Mouse (Mus musculus): Measurements from ENCODE around the gene Gm42420.

Gene Gm42420

DNA sequence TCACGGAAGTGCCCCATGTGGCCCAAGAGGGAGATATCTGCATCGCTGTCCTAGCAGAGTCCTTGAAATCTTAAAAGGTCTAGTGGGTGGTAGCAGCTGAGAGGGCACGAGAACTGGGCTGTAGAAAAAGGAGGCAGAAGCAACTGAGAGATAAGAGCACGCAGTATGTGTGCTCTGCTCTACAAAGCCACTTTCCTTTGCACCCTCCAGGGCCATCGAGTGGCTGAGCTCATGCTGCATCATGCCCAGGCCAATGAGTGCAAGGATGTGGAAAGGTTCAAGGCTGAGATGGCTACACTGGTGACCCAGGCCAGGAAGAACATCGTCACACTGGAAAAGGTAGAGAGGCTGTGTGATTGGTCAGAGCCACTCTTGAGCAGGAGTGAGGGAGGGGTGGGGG lies at the start of gene Gm42420:
Gene Gm42420, plus strand, starts transcription at position 237 of the 400 bp plus-strand sequence.
- DNase-seq: no peak

DNA sequence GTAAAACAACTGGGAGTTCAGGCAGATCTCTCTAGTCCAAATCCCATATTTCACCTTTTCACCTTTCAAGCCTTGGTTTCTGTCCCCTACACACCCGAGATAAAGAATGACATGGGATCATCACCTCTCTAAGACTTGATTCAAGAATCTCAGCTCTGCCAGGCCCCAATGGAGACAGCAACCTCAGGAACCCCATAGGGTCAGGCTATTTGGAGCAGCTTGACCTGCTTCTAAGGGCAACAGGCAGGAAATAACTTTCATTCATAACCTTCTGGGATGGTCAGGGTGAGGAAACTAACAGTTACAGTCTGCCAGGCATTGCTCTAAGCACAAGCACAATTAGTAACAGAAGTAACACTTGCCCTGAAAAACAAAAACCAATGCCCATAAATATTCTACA lies 48.9 kb upstream of the Gm42420 start:
- no peak for DNase-seq

DNA sequence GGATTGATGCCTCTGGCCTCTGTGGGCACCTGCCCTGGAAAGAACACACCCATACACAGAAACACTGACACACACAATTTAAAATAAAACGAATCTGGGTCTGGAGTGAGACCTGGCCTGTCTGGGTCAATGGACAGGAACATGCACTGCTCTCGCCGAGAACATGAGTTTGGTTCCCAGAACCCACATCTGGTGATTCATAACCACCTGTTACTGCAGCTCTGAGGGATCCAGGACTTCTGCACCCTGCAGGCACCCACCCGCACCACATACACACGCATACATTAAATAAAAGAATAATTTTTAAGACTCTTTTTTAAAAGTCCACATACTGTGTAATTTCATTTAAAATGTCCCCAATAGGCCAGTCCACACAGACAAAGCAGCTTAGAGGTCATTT lies 48.3 kb upstream of the Gm42420 start:
- DNase-seq: no peak

DNA sequence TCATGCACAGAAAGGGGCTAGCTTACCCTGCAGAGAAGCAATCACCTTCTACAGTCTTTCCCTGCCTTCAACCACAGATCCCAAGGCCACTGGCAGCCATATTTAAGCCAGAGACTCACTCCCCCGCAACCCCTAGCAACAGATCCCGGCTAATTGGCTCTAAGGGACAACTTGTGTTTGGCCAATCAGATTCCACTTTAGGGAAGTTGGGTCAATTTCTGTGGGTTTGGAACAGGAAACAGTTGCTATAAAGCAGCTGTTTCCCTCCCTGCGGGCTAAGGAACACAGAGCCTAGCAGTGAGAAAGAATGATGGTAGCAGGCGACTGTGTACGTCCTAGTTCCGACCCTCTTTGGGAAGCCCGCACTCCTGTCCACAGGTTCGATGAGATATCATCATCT lies 47.3 kb upstream of the Gm42420 start:
- no peak for DNase-seq

DNA sequence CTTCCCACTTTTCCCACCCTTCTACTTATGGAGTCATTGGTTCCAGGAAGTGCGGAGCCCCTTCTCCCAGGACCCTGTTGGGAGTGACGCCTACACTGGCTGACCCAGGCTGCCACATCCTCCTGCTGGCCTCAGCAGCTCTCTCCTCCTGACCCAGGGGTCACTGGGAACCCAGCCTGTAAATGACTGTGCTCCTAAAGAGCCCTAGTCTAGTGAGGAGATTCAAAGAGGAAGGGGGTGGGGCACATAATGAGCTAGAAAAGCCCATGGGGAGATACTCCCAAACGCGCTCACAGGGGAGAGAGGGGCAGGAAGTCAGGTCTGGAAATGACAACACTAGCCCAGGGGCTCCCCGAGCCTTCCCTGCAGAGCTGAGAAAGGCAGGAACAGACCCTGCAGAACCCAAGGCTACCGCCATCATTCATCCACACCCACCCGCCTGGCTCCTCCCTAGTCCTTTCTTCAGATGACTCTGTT lies 45.8 kb upstream of the Gm42420 start:
- peak; percentile 55 to 81 for DNase-seq

DNA sequence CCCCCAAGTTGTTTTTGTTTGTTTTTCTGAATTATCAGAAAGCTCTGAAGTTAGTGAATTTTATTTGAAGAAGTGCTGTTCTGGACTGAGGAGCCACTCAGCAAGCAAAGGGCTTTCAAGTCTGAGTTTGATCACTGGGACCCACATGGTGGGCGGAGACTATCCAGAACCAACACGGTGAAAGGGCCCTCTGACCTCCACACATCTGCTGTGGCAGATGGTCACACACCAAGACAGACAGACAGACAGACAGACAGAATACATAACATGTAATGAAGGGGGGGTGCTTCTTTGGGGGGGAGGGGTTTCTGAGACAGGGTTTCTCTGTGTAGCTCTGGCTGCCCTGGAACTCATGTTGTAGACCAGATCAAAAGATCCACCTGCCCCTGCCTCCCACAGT lies 45.0 kb upstream of the Gm42420 start:
- no peak for DNase-seq

DNA sequence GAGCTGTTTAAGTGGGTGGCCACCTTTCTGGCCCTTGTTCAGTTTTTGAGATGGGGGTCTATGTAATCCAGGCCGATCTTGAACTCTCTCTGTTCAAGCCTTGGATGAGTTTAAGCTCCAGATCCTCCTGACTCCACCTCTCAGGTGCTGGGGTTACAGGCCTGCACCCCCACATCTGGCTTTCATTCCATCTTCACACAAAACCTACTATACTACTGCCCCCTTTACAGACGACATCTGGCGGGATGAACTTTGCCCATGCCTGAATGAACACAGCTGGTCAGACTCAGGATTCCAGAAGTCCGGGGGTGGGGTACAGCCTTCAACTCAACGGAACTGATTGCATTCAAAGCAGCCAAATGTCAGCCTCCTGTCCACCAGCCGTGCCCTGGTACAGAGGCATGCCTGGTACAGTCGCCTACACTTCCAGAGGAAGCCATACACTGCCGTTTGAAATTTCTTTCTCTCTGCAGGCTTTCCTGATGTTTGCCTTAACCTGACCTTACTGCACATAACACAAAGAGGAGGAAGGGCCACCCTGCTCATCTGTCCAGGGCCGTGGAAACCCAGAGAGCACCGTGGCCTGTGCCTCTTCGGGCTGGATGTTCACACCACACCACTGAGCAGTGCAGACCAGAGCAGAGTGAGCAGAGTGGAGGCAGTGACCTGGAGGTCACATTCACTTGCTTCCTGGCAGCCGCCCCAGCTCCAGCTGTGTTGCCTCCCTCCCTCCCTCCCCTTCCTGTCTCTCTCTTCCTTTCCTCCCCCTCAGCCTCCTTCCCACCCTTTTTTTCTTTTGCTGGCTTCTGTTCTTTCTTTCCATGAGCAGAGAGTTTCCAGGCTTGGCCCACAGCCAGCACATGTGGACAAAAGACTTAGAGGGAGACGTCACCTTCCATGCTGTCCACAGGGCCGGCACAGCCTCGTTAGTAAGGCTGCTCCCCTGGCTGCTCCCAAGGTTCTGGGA lies 42.6 kb upstream of the Gm42420 start:
- peak; percentile 85 to 91 for DNase-seq

DNA sequence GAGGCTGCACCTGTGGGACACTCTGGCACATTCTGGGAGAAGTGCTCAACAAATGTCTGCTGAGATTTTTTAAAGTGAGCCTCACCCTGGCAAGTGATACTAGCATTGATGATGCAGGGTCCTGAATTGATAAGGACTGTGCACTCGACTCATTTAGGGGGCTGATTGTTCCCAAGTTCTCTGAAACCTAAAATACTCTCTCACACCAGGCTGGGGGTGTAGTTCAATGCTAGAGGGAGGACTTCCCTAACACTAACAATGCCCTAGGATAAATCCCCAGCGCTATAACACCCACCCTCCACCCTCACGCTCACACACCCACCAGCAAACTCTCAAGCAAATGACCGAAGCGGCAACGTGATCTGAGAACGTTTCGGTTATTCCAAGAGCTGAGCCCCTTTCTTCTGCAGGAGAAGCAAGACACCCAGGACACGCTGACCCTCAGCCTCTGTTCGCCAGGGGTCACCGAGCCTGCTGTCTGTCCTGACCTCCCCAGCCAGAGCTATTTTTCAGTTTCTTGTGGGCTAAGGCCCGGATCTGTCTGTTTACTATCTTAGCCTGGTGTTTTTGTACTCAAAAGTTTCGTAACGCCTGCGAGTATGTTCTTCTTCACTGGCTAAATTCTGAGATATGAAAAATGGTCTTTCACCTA lies 41.7 kb upstream of the Gm42420 start:
- DNase-seq: peak in 1 of 2 experiments; percentile 78

DNA sequence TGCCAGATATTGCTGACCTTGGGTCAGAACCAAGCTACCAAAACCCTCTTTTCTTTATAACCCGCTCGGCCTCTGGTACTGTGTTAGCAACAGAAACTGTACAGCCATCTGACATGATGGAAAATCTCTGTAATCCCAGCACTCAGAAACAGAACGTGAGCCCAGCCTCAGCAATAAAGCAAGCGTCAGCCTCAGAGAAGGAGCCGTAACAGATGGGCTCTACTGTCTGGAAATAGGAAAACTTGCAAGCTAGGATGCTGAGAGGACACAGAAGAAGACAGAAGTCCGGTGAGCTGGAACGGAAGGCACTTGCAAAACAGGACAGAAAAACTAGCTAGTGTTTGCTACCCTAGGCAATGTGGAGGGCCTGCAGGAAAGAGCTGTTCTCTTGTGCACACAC lies 40.1 kb upstream of the Gm42420 start:
- no peak for DNase-seq

DNA sequence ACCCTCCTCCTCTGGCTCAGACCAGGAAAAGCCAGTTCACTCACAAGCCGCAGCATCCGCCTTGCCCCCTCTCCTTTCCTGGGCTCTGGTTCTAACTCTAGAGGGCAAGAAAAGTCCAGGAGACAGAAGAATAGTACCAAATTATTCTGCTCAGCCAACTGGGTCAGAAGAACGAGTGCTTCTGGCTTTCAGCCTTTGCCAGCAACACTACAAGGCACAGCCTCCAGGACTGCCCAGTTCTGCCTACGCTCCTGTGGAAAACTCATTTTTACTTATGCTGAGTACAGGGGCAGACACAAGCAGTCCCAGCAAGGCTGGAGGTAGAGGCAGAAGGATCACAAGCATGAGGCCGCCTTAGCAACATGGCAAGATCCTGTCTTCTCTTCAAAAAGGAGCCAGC lies 37.5 kb upstream of the Gm42420 start:
- no peak for DNase-seq

DNA sequence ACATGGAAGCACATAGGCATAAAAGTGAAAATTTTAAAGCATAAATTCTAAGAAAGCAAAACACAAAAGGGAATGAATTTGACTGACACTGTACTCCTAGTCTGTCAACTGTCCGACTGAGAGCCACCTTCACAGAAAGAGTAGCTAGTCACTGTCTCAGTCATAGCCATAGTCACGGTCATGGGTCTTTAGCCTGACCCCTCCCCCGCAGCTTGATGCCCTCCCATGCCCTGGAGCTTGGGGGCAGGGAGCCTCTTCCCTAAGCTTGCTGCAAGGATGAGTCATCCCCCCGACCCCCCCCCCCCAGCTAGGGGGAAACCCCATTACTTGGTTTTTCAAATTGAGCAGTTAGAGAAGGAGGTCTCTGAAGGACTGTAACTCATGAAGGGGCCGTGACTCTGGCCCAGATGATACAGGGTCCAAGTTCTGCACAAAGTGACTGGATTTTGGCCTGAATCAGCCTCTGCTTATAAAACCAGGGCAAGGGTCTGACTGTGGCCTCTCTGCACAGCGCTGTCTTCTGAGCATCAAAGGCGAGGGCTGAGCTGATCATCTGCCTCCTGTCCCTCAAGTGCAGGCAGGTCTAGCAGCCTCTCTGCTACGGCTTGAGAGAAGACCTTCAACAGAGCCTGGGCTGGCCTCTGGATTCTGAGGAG lies 33.4 kb upstream of the Gm42420 start:
- no peak for DNase-seq

DNA sequence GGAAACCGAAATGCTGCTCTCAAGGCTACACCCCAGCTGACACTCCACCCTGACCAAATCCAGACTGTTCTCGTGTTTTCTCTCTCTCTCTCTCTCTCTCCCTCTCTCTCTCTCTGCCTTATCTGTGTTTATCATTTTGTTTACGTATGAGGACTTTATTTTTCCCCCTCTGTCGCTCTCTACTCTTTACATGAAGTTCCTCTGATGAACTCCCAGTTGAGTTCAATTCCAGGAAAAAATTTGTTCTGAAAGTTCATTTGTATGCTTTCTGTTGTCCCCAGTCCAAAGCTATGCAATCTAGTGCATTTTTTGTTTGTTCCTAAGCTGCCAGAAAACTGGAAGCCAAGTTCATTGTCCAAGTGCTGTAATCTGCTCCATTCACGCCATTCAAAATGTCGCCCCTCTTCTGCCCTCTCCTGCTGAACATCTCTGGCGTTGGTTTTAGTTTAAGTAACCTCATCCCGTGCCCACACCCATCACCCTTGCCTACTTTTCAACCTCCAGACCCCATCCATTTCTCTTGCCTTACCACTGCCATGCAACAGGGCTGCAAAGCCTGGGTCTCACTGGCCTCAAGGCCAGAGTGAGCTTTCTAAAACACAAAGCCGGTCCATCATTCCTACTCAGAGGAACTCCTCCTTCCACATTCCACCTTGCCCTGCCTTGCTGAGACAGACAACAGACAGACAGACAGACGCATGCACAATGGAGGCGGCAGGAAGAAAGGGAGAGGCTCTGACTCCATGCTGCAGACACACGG lies 30.5 kb upstream of the Gm42420 start:
- DNase-seq: no peak

DNA sequence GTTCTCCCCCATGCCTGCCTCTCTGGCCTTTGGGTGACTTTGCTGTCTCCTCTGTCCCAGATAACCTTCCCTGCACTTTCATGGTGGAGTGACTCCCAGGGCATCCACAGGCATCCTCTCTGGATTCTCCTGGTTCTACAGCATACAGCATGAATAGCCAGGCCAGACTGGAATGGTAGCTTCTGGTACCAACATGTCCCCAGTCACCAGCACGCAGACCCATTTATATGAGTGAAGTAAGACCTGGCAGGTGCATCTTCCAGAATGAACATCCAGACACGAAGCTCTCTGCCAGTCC lies 30.0 kb upstream of the Gm42420 start:
- no peak for DNase-seq

DNA sequence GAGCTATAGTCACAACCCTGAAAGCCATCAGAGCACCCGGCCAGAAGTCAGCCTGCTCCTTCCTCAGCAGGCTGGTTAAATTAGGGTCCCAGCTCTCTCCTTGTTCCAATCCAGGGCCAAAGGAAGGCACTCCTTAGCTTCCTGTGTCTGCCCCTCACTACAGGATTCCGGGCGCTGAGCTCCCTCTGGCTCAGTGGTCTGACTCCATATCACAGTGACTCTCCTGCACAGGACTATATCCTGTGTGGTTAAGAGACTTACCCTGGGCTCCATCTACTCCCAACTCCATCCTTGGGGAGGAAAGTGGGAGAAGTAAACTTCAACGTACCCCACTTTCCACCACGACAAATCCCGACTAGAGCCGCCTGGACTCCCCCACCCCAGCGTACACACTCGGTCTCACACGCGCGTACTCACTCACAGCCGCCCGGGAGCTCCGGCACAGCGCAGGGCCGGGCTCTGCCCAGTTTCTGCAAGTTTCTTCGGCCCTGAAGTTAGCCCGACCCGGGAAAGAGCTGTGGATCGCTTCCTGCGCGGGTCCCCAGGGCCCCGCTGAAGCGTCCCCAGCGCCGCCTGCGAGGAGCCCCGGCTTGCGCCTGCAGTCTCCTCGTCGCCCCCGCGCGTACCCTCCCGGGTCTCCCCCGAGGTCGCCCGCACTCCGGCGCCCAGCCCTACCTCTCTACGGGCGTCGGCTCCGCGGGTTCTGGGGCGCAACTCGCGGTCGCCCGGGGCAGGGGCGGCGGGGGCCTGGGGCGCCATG lies 28.5 kb upstream of the Gm42420 start:
- peak; percentile 54 to 60 for DNase-seq

DNA sequence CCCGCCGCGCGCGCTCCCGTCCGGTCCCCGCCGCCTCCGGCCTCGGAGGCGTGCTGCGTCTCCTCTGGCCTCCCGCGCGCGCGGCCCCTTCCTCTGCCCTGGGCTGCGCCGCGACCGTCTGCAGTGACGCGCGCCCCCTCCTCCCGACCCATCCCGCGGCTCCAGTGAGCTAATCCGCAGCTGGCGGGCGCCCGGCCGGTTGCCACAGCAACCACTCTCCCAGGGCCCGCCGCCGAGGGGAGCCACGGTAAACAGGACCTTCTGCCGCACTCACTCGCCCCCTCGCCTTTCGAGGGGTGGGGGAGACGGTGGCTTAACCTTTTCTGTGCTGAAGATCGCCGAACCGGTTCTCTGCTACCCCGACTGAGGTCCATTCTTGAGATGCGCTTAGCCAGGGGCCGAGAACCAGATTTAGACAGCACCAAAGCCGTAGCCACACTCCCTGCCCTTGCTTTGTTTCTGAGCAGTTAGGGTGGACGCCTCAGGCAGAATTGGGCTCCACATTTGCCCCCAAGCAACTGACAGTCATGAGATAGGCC lies 27.8 kb upstream of the Gm42420 start, which contains the start of gene Dennd2a:
Gene Dennd2a, minus strand, starts transcription at position 145 of the 539 bp plus-strand sequence.
- DNase-seq: peak; percentile 85 to 94

DNA sequence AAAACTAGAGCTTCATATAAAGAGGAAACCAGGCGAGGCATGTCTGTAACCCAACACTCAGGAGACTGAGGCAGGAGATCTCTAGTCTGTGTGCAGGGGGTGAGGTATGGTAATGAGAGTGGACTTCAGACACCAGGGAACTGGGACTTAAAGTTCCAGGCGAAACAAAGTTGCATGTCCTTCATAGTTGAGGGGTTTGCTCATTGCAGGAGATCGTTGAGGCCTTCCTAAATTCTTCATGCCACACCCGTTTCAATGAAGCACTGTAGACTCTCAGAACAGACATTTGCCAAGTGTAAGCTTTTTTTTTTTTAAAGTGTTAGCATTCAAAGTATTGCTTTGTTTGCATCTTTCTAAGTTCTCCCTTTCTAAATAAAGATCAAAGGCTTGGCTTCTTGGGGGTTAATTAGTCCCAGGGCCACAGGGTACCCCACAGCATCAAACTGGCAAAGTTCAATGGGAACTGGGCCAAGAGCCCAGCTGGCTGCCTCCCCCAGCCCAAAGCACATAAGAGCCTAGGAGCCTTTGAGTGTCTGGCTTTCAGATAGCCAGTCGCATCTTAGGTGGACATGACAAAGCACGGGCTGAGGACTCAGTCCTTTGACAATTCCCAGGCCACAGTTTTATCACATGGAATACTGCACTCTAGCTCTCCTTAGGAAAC lies 26.1 kb upstream of the Gm42420 start:
- peak; percentile 39 to 74 for DNase-seq

DNA sequence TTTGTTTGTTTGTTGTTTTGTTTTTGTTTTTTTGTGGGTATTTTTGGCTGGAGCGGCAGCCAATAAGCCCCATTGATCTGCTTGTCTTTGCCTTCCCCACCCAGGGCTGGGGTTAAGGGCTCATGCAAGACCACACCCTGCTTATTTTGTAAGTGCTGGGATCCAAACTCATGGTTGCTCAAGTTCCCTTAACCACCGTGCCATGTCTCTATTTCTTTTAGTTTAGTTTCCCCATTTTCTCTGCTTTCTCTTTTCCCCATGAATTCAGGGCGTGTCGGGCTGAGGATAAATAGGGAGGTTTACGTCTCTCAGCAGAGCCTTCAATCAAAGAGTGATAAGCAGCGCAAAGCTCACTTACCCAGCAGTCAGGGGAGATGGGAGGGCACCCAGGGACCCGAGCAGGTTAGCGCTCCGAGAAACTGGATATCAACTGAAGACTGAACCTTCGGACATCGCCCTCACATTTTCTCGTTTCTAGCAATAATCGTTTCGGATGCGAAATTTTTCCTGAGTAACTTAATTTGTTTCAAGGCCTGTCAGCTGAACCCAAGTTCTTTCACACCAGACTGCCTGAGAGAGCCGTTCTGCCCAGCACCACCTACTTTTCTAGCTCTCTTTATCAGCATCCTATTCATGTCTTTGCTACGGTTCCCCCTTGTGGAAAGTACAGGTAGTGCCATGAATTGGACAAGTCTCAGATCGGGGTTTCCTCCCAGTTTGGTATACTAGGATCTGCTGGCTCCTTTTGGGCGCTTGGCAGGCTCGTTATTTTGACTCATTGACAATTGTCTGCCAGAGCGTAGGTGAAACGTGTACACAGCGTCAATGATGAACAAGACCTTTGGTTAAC lies 23.2 kb upstream of the Gm42420 start:
- DNase-seq: peak in 1 of 2 experiments; percentile 84

DNA sequence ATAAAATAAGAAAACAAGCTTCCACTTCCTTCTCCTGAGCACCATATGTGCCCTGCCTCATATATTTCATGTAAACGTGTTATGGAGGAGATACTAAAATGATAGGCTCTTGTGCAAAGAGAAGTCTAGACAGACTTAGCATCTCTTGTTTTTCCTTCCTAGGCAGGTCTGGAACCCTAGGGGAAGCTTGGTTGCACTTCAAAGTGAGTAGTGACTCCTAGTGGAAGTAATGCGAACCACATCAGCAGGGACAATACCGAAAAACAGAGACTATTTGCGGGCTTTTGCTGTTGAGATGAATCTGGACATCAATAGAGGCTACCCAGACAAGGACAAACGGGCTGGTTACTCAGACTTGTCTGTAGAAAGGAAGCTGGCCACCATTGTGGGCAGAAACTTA lies 18.0 kb upstream of the Gm42420 start:
- DNase-seq: peak in 1 of 2 experiments; percentile 40

DNA sequence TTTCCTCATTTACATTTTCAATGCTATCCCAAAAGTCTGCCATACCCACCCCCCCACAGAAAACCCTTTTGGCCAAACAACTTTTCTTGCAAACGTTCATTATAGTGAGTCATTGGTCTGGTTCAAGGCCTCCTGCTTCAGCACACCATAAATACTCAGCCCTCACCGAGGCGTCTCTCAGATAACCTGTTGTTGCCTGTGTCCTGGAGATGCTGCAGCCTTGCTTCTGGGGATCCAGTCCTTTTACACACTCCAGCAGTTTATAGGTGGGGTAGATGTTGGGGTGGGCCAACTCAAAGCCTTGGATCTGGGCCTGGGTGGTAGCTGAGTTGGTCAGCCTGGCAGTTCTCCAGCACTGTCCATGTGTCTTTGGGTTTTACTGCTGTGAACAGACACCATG lies 15.1 kb upstream of the Gm42420 start:
- DNase-seq: no peak
